Mouse (Mus musculus) embryo, embryonic 11 days (tissue): Measurements from ENCODE around the gene Prr29.

Experiments
- DNase-seq: peaks from one replicate; pipeline ENCODE4 v3.0.0-alpha.2; 2015

Prr29 gene

GRCm38 (mm10) chr11:106410507-106410906 lies 45.2 kb downstream of the Prr29 start:
- no peak for DNase-seq

- DNase-seq = no peak
Observed at GRCm38 (mm10) chr11:106411157-106411556, 45.9 kb downstream of the Prr29 start.

- no peak for DNase-seq
Observed at GRCm38 (mm10) chr11:106412641-106413360, 47.5 kb downstream of the Prr29 start.

- no peak for DNase-seq
Observed at GRCm38 (mm10) chr11:106416331-106416730, 51.1 kb downstream of the Prr29 start.

- no peak for DNase-seq
Observed at GRCm38 (mm10) chr11:106417860-106418259, 52.6 kb downstream of the Prr29 start.

- DNase-seq = peak; percentile 87
Observed at GRCm38 (mm10) chr11:106418622-106419196, 53.4 kb downstream of the Prr29 start.

GRCm38 (mm10) chr11:106419262-106420102 lies 54.2 kb downstream of the Prr29 start:
- no peak for DNase-seq

GRCm38 (mm10) chr11:106425201-106425600 lies 59.9 kb downstream of the Prr29 start:
- no peak for DNase-seq

GRCm38 (mm10) chr11:106426447-106426846 lies 61.2 kb downstream of the Prr29 start:
- no peak for DNase-seq
